Mouse (Mus musculus): ENCODE measurements around the gene Plppr3. TPM values are rescaled to one million over a fixed set of nuclear protein-coding genes. Genes with fewer than 3 reads are reported as not detected.

The Plppr3 gene
- polyA plus RNA-seq, 1 experiment, result 2.3 TPM

GRCm38 (mm10) chr10:79815671-79816494, 58.6 kb downstream of the Plppr3 start:
- Histone ChIP-seq H3ac (ENCODE audit: control insufficient read depth, insufficient read length, low read depth) (no peak overlapping the region), H3K36me3 (ENCODE audit: control insufficient read depth, insufficient read depth) (no peaks in the 10 kb centered on the region), H3K27me3 (ENCODE audit: control insufficient read depth, insufficient read depth, insufficient read length) (no peaks in the 10 kb centered on the region), H3K4me3 (ENCODE audit: insufficient read depth, poor library complexity, severe bottlenecking) (no peak overlapping the region), H3K79me2 (ENCODE audit: control insufficient read depth, insufficient read depth) (no peaks in the 10 kb centered on the region), H3K79me3 (ENCODE audit: low read depth) (no peaks in the 10 kb centered on the region)
- no peak for TF ChIP-seq USF1 (IDR thresholded peaks at IDR 0.05; ENCODE audit: low read depth)
- no peak for TF ChIP-seq FOSL1 (IDR thresholded peaks at IDR 0.05; ENCODE audit: insufficient read depth, low read length, poor library complexity, severe bottlenecking)
- TF ChIP-seq MYOD1 (IDR thresholded peaks at IDR 0.05; ENCODE audit: control insufficient read depth, insufficient read length, low read depth), result no peak
- TF ChIP-seq CTCF (IDR thresholded peaks at IDR 0.05; ENCODE audit: control insufficient read depth, insufficient read depth, insufficient read length), result no peak
- no peak for TF ChIP-seq MYOG (IDR thresholded peaks at IDR 0.05; ENCODE audit: control insufficient read depth, extremely low read depth, insufficient read length)

GRCm38 (mm10) chr10:79814271-79814842, 60.1 kb downstream of the Plppr3 start:
- H3K27me3 ChIP-seq (ENCODE audit: control insufficient read depth, insufficient read depth, insufficient read length), result no peaks in the 10 kb centered on the region
- no peaks in the 10 kb centered on the region for H3K36me3 ChIP-seq (ENCODE audit: control insufficient read depth, insufficient read depth)
- TF ChIP-seq CTCF (IDR thresholded peaks at IDR 0.05; ENCODE audit: control insufficient read depth, insufficient read depth, insufficient read length) (no peak), USF1 (IDR thresholded peaks at IDR 0.05; ENCODE audit: low read depth) (no peak), FOSL1 (IDR thresholded peaks at IDR 0.05; ENCODE audit: insufficient read depth, low read length, poor library complexity, severe bottlenecking) (no peak), MYOD1 (IDR thresholded peaks at IDR 0.05; ENCODE audit: control insufficient read depth, insufficient read length, low read depth) (no peak), MYOG (IDR thresholded peaks at IDR 0.05; ENCODE audit: control insufficient read depth, extremely low read depth, insufficient read length) (no peak), CEBPB (IDR thresholded peaks at IDR 0.05; ENCODE audit: low read depth) (no peak), MAX (IDR thresholded peaks at IDR 0.05) (no peak)

DNA sequence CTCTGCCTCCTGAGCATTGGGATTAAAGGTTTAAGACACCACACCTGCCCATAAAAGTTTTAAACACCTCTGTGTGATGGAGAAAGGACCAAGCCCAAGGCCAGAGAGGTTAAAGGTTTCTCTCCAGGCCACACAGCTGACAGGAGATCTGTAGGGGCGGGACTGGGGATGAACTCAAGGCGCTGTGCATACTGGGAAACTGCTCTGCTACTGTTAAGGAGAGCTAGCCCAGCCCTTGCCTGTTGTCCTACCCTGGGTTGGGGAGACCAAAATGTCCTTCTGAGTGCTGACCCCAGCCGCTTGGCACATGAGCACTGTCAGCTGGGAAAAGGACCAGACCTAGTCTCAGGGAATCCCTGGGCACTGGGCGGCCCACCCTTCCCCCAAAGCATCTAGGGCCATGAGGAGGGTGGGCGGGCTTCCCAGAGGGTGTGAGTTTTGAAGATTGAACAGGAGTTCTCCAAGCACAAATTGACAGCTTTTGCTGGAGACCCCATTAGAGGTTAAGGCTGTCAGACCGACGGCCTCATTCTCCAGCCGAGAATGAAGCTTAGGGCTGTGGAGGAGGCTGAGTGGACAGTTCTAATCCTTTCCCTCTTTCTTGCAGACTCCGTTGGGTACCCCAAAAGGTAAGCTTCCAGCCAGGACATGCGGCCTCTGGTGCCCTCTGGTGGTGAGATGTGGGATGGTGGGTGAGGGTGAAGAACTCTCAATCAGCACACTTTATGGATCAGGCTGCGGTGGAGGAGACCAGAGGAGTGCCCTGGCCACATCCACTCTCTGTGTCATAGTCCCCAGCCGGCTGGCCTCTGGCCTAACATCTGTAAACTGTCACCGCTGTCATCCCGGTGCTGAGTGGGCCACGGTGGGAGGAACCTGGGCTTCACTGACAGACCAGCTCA, 62.4 kb downstream of the Plppr3 start:
- Histone ChIP-seq H3K4me3 (ENCODE audit: insufficient read depth, poor library complexity, severe bottlenecking) (no peak overlapping the region), H3K79me3 (ENCODE audit: low read depth) (no peaks in the 10 kb centered on the region), H3K79me2 (ENCODE audit: control insufficient read depth, insufficient read depth) (no peaks in the 10 kb centered on the region), H3ac (ENCODE audit: control insufficient read depth, insufficient read length, low read depth) (no peak overlapping the region), H3K36me3 (ENCODE audit: control insufficient read depth, insufficient read depth) (no peaks in the 10 kb centered on the region), H3K27me3 (ENCODE audit: control insufficient read depth, insufficient read depth, insufficient read length) (no peaks in the 10 kb centered on the region)
- TF ChIP-seq CTCF (IDR thresholded peaks at IDR 0.05; ENCODE audit: control insufficient read depth, insufficient read depth, insufficient read length) (peak; percentile 88), USF1 (IDR thresholded peaks at IDR 0.05; ENCODE audit: low read depth) (no peak)

More at GRCm38 (mm10) chr10:79814271-79814842, 60.1 kb downstream of the Plppr3 start:
- no peaks in the 10 kb centered on the region for H3K79me2 ChIP-seq (ENCODE audit: control insufficient read depth, insufficient read depth)
- H3K4me3 ChIP-seq (ENCODE audit: insufficient read depth, poor library complexity, severe bottlenecking), result no peak overlapping the region
- no peak overlapping the region for H3ac ChIP-seq (ENCODE audit: control insufficient read depth, insufficient read length, low read depth)
- no peaks in the 10 kb centered on the region for H3K79me3 ChIP-seq (ENCODE audit: low read depth)

Small RNAs within 50 kb of the gene (microRNA-seq; reads per million reads assigned to microRNA genes)
- gene Mir6910 (ENCODE audit: borderline microRNAs expressed), result 0.20 reads per million

Other genes starting within 250 kb of the Plppr3 start
- gene Shc2, start 236.7 kb downstream of the Plppr3 start, polyA plus RNA-seq (2012; fragmentation: generic; extraction: Trizol), result 3.5 TPM
- gene Odf3l2, start 228.9 kb downstream of the Plppr3 start, polyA plus RNA-seq (2012; fragmentation: generic; extraction: Trizol), result not detected
- not detected for gene Madcam1, start 210.1 kb downstream of the Plppr3 start, polyA plus RNA-seq (2012; fragmentation: generic; extraction: Trizol)
- 80.7 TPM for gene Tpgs1, start 205.3 kb downstream of the Plppr3 start, polyA plus RNA-seq (2012; fragmentation: generic; extraction: Trizol)
- 235 TPM for gene Cdc34, start 192.4 kb downstream of the Plppr3 start, polyA plus RNA-seq (2012; fragmentation: generic; extraction: Trizol)
- gene Gzmm, start 185.6 kb downstream of the Plppr3 start, polyA plus RNA-seq (2012; fragmentation: generic; extraction: Trizol), result 0.51 TPM
- gene Bsg, start 170.1 kb downstream of the Plppr3 start, polyA plus RNA-seq (2012; fragmentation: generic; extraction: Trizol), result 749 TPM
- 0.34 TPM for gene Hcn2, start 158.0 kb downstream of the Plppr3 start, polyA plus RNA-seq (2012; fragmentation: generic; extraction: Trizol)
- 56.5 TPM for gene Polrmt, start 128.1 kb downstream of the Plppr3 start, polyA plus RNA-seq (2012; fragmentation: generic; extraction: Trizol)
- 0.29 TPM for gene Fgf22, start 119.6 kb downstream of the Plppr3 start, polyA plus RNA-seq (2012; fragmentation: generic; extraction: Trizol)
- gene Rnf126, start 107.7 kb downstream of the Plppr3 start, polyA plus RNA-seq (2012; fragmentation: generic; extraction: Trizol), result 116 TPM
- 12.1 TPM for gene Fstl3, start 97.4 kb downstream of the Plppr3 start, polyA plus RNA-seq (2012; fragmentation: generic; extraction: Trizol)
- gene Prss57, start 83.7 kb downstream of the Plppr3 start, polyA plus RNA-seq (2012; fragmentation: generic; extraction: Trizol), result not detected
- gene Palm, start 81.1 kb downstream of the Plppr3 start, polyA plus RNA-seq (2012; fragmentation: generic; extraction: Trizol), result 39.9 TPM
- gene Misp, start 53.6 kb downstream of the Plppr3 start, polyA plus RNA-seq (2012; fragmentation: generic; extraction: Trizol), result not detected
- 345 TPM for gene Ptbp1, start 20.2 kb downstream of the Plppr3 start, polyA plus RNA-seq (2012; fragmentation: generic; extraction: Trizol)
- gene Prtn3, start 158 bp downstream of the Plppr3 start, polyA plus RNA-seq (2012; fragmentation: generic; extraction: Trizol), result not detected
- gene Elane, start 11.6 kb upstream of the Plppr3 start, polyA plus RNA-seq (2012; fragmentation: generic; extraction: Trizol), result not detected
- not detected for gene Cfd, start 16.2 kb upstream of the Plppr3 start, polyA plus RNA-seq (2012; fragmentation: generic; extraction: Trizol)
- gene Med16, start 34.3 kb upstream of the Plppr3 start, polyA plus RNA-seq (2012; fragmentation: generic; extraction: Trizol), result 32.5 TPM
- not detected for gene Gm26602, start 36.2 kb upstream of the Plppr3 start, polyA plus RNA-seq (2012; fragmentation: generic; extraction: Trizol)
- gene Kiss1r, start 42.3 kb upstream of the Plppr3 start, polyA plus RNA-seq (2012; fragmentation: generic; extraction: Trizol), result 0.13 TPM
- gene R3hdm4, start 46.6 kb upstream of the Plppr3 start, polyA plus RNA-seq (2012; fragmentation: generic; extraction: Trizol), result 46.7 TPM
- gene Arid3a, start 52.4 kb upstream of the Plppr3 start, polyA plus RNA-seq (2012; fragmentation: generic; extraction: Trizol), result 0.74 TPM
- gene Wdr18, start 85.5 kb upstream of the Plppr3 start, polyA plus RNA-seq (2012; fragmentation: generic; extraction: Trizol), result 48.6 TPM
- 0.30 TPM for gene Grin3b, start 96.1 kb upstream of the Plppr3 start, polyA plus RNA-seq (2012; fragmentation: generic; extraction: Trizol)
- gene Tmem259, start 109.7 kb upstream of the Plppr3 start, polyA plus RNA-seq (2012; fragmentation: generic; extraction: Trizol), result 102 TPM
- 437 TPM for gene Cnn2, start 114.0 kb upstream of the Plppr3 start, polyA plus RNA-seq (2012; fragmentation: generic; extraction: Trizol)
- 10.7 TPM for gene Abca7, start 121.9 kb upstream of the Plppr3 start, polyA plus RNA-seq (2012; fragmentation: generic; extraction: Trizol)
- 1.6 TPM for gene Arhgap45, start 142.0 kb upstream of the Plppr3 start, polyA plus RNA-seq (2012; fragmentation: generic; extraction: Trizol)
- 269 TPM for gene Polr2e, start 165.2 kb upstream of the Plppr3 start, polyA plus RNA-seq (2012; fragmentation: generic; extraction: Trizol)
- 964 TPM for gene Gpx4, start 172.5 kb upstream of the Plppr3 start, polyA plus RNA-seq (2012; fragmentation: generic; extraction: Trizol)
- gene Sbno2, start 230.9 kb upstream of the Plppr3 start, polyA plus RNA-seq (2012; fragmentation: generic; extraction: Trizol), result 29.4 TPM
- gene Stk11, start 241.2 kb upstream of the Plppr3 start, polyA plus RNA-seq (2012; fragmentation: generic; extraction: Trizol), result 106 TPM

Measured in C2C12 (cell line).